Mouse (Mus musculus) ES-E14 (cell line): ENCODE measurements around the gene Fbxo31. TPM values are rescaled to one million over a fixed set of nuclear protein-coding genes. Genes with fewer than 3 reads are reported as not detected.

Experiments used
- DNase-seq: peaks from one replicate; pipeline ENCODE4 v3.0.0-alpha.2; 2013; ENCODE audit warnings: low read depth, low spot score
- H3K27ac ChIP-seq: 2 replicates; pipeline ENCODE4 v1.5.1; 2012; ENCODE audit warnings: low read depth, mild to moderate bottlenecking, low read length, moderate library complexity, mixed read lengths; ENCODE audit not compliant: poor library complexity, insufficient read depth, severe bottlenecking
- H3K36me3 ChIP-seq: 2 replicates; pipeline ENCODE4 v1.6.1; 2012; ENCODE audit warnings: mild to moderate bottlenecking, low read length, moderate library complexity, mixed read lengths; ENCODE audit not compliant: control insufficient read depth, poor library complexity, insufficient read depth, severe bottlenecking
- H3K4me1 ChIP-seq, 2 experiments: fragments of 150-350 bp in 1 of 2; sonication (generic) in 1 of 2; 2 replicates each; pipeline ENCODE4 v1.6.1; 2012; ENCODE audit warnings: low read length in 2 of 2, mild to moderate bottlenecking in 1 of 2, mixed read lengths in 1 of 2; ENCODE audit not compliant: control insufficient read depth in 2 of 2, insufficient read depth in 2 of 2, poor library complexity in 1 of 2
- H3K4me3 ChIP-seq, 2 experiments: fragments of 150-350 bp in 1 of 2; sonication (generic) in 1 of 2; 2 replicates each; pipeline ENCODE4 v1.5.1; 2012; ENCODE audit warnings: low read length in 2 of 2, low read depth in 1 of 2, mild to moderate bottlenecking in 1 of 2, mixed read lengths in 1 of 2; ENCODE audit not compliant: insufficient read depth in 1 of 2, poor library complexity in 1 of 2, severe bottlenecking in 1 of 2
- H3K9ac ChIP-seq: 2 replicates; pipeline ENCODE4 v1.6.1; 2012; ENCODE audit warnings: low read depth, mild to moderate bottlenecking, low read length, mixed read lengths; ENCODE audit not compliant: poor library complexity, insufficient read depth, severe bottlenecking
- H3K9me3 ChIP-seq: fragments of 150-350 bp; sonication (generic); 2 replicates; pipeline ENCODE4 v1.6.1; 2012; ENCODE audit warnings: low read depth, mild to moderate bottlenecking, low read length; ENCODE audit not compliant: control insufficient read depth, insufficient read depth
- CHD2 ChIP-seq: IDR thresholded peaks from 2 replicates; pipeline ENCODE4 v1.6.1; 2014; ENCODE audit warnings: mild to moderate bottlenecking, low read depth, low read length, inconsistent platforms
- HCFC1 ChIP-seq: IDR thresholded peaks from 2 replicates; pipeline ENCODE4 v1.6.1; 2012; ENCODE audit warnings: low read length, inconsistent platforms, borderline replicate concordance; ENCODE audit not compliant: insufficient read depth
- MAFK ChIP-seq: IDR thresholded peaks from 2 replicates; pipeline ENCODE4 v1.6.1; 2014; ENCODE audit warnings: mild to moderate bottlenecking, low read depth, low read length, inconsistent platforms; ENCODE audit not compliant: insufficient read depth
- ZC3H11A ChIP-seq: IDR thresholded peaks from 2 replicates; pipeline ENCODE4 v1.6.1; 2012; ENCODE audit warnings: low read depth, mild to moderate bottlenecking, inconsistent platforms, low read length, borderline replicate concordance
- ZNF384 ChIP-seq: IDR thresholded peaks from 2 replicates; pipeline ENCODE4 v1.6.1; 2012; ENCODE audit warnings: low read depth, low read length, inconsistent platforms
- in situ Hi-C, 2 experiments: fragments of 600-800 bp; cut with MboI; formaldehyde crosslinking; loops; one replicate each; pipeline ENCODE4 v1.15.1; 2025; ENCODE audit warnings: low sequenced_read_pairs in 2 of 2, inconsistent platforms in 1 of 2; ENCODE audit not compliant: unreplicated experiment in 2 of 2
- total RNA-seq: library from RNA; depleted of rRNA; stranded (reverse); fragments of 300-350 nt; gene quantifications from 2 replicates; pipeline ENCODE4 v1.2.3, GENCODE M21; 2012; rRNA removed

Gene Fbxo31
- 15.5 and 16.9 TPM in 2 replicates for total RNA-seq

DNA sequence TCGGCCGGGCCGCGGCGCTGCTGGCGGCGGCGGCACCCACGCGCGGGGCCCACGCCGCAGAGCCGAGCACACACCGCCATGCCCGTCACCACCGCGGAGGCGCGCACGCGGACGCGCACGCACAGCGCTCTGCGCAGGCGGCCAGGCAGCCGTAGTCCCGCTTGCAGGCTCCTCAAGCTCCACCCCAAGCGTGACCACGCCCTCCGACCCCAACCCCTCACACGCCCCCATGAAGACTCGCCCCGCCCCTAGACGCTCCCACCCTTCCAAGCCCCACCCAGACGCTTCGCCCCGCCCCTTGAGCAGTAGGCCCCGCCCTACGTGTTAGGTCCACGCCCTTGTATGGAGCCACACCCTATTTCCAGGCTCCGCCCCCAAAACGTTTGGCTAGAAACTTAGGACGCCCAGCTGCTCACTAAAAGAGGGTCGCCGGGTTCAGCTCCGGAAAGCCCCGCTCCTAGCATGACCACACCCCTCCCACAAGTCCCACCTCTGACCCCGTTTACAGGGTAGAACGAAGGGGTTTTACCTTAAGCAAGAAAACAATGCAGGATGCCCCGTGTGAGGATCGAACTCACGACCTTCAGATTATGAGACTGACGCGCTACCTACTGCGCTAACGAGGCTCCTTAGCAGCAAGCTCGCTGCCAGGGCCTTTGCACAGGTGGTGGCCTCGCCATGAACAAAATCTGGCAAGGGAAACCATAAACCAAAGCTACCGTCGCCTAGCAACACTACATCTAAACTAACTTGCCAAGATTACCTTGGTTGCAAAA is at the start of gene Fbxo31:
Fbxo31 (minus strand) TSS at position 131 of the 776 bp plus-strand sequence.
- peak within 1 kb of the TSS; percentile 79 to 88 for H3K4me3 ChIP-seq
- peak; percentile 96 for DNase-seq
- no peaks in the 10 kb centered on the region for H3K36me3 ChIP-seq
- H3K9me3 ChIP-seq, result no peaks in the 10 kb centered on the region
- no peak within 1 kb of the TSS for H3K27ac ChIP-seq
- TF ChIP-seq MAFK (peak; percentile 78), CHD2 (no peak)
- peak within 1 kb of the TSS; percentile 89 for H3K9ac ChIP-seq
- in situ Hi-C loops, result no loop called here
- H3K4me1 ChIP-seq, result peaks cover 1 to 25% of the 10 kb centered on the region in 2 experiments; a peak in 3 of 4 replicates

DNA sequence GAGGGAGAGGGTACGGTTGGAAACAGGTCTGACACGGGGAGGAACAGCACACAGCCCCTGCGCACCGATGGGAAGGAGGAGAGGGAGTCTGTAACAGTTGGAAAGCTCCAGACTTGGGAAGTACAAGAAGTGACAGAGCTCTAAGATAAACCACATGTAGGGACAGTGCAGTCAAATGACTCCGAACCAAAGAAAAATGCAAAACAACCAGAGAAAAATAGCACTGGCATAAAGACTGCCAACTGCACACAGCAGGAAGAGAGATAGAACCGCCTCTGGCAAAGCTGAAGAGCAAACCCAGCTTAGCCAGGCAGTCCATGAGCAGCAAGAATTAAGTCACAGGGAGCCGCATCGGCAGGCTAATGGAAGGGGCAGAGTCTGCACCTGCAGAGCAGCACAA is 44.4 kb upstream of the Fbxo31 start:
- Histone ChIP-seq H3K36me3 (peaks cover 3% of the 10 kb centered on the region; the same call in 1 of the 2 replicates), H3K9ac (no peak overlapping the region), H3K9me3 (no peaks in the 10 kb centered on the region), H3K4me3 (no peak overlapping the region), H3K4me1 (no peaks in the 10 kb centered on the region), H3K27ac (no peak overlapping the region)
- in situ Hi-C loops, result no loop called here
- no peak for DNase-seq
- no peak for TF ChIP-seq ZNF384
- TF ChIP-seq ZC3H11A, result no peak
- TF ChIP-seq HCFC1, result no peak
- TF ChIP-seq MAFK, result no peak
- no peak for TF ChIP-seq CHD2

DNA sequence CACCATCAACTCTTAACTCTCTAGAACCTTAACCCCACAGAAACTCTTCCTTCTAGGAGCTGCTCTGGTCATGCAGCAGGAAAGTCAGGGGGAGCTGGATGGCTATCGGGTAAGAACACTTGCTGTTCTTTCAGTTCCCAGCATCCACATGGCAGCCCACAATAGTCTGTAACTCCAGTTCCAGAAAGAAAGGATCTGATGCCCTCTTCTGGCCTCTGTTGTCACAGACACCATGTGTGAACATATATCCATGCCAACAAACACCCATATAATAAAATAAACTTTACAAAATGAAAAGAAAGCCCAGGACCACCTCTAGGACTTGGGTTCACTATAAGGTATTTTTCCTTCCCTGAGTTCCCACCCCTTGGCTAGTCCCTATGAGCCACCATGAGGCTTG is 43.3 kb upstream of the Fbxo31 start:
- Histone ChIP-seq H3K9me3 (no peaks in the 10 kb centered on the region), H3K27ac (no peak overlapping the region), H3K4me1 (no peaks in the 10 kb centered on the region), H3K4me3 (no peak overlapping the region), H3K9ac (no peak overlapping the region), H3K36me3 (peaks cover 5% of the 10 kb centered on the region; the same call in 1 of the 2 replicates)
- TF ChIP-seq ZNF384, result no peak
- TF ChIP-seq ZC3H11A, result no peak
- TF ChIP-seq HCFC1, result no peak
- no peak for TF ChIP-seq CHD2
- no peak for TF ChIP-seq MAFK
- in situ Hi-C loops, result no loop called here
- no peak for DNase-seq

DNA sequence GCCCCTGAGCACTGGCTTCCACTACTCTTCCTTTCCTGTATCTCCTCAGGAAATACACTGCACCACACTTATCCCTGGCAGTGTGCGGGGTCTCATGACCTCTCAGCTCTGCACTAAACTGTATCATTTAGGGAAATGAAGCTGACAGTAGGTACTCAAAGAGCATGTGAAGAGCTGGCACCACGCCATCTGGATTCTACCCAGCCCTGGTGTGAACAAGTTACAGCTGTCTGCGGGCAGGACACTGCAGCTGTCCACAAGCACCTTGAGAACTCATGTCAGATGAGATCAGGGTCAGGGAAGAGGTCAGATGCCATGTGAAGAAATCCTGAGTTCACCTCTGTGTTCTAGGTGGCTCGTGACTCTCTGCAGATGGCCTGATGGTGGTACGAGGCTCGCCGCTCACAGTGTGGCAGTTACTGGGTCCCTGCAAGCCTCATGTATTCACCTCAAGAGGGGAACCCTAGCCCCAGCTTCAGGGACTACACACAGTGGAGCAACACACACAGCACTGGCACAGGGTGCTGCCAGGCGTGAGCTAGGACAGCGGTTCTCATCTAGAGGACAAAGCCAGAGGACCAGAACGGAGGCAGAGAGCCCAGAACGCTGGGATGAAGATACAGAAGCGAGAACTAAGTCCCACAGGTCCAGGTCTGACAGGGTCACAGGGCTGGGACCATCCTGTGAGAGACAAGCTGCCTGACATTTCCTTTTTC is 42.4 kb upstream of the Fbxo31 start:
- no peaks in the 10 kb centered on the region for H3K4me1 ChIP-seq

More for the DNA sequence above, 42.4 kb upstream of the Fbxo31 start:
- TF ChIP-seq ZNF384, result no peak
- TF ChIP-seq MAFK, result no peak
- TF ChIP-seq CHD2, result no peak
- H3K9ac ChIP-seq, result no peak overlapping the region
- peaks cover 5% of the 10 kb centered on the region; the same call in 1 of the 2 replicates for H3K36me3 ChIP-seq
- in situ Hi-C loops, result no loop called here
- no peaks in the 10 kb centered on the region for H3K9me3 ChIP-seq
- no peak overlapping the region for H3K4me3 ChIP-seq
- no peak overlapping the region for H3K27ac ChIP-seq
- no peak for DNase-seq
